Mouse (Mus musculus) megakaryocyte, embryonic 14.5 days (primary cell): ENCODE measurements at regions not wholly inside any gene's neighbourhood (a gene's known extent, or its start where the extent isn't known, plus 50 kb on each side); places are given as distances from the start of the nearest gene placed in this dataset.

Experiments
- FLI1 ChIP-seq: IDR thresholded peaks from 2 replicates; pipeline ENCODE4 v1.6.1; 2012; ENCODE audit warnings: low read length, inconsistent platforms, mixed read lengths
- GATA1 ChIP-seq: IDR thresholded peaks from 3 replicates; pipeline ENCODE4 v1.6.1; 2012; ENCODE audit warnings: mixed read lengths, low read length, inconsistent platforms, borderline replicate concordance

GRCm38 (mm10) chr15:6949236-6949635, 74.5 kb upstream of the Osmr start:
- TF ChIP-seq GATA1 (no peak), FLI1 (no peak)
